Mouse (Mus musculus): ENCODE results near the gene BC024978.

BC024978 gene

GRCm38 (mm10) chr7:27195681-27196611 is at the start of gene BC024978, which contains the start of gene Snrpa:
Gene BC024978, plus strand, starts transcription at chr7:27195781.
Gene Snrpa, minus strand, starts transcription at chr7:27196271.
- DNase-seq: peak; percentile 92 to 95

GRCm38 (mm10) chr7:27153205-27153764 is 42.3 kb upstream of the BC024978 start, which contains the start of gene Cyp2t4:
Gene Cyp2t4, plus strand, starts transcription at chr7:27153714.
- peak in 1 of 2 experiments; percentile 39 for DNase-seq

GRCm38 (mm10) chr7:27156005-27156404 is 39.6 kb upstream of the BC024978 start:
- DNase-seq: no peak

GRCm38 (mm10) chr7:27158171-27158570 is 37.4 kb upstream of the BC024978 start:
- no peak for DNase-seq

GRCm38 (mm10) chr7:27159256-27159655 is 36.3 kb upstream of the BC024978 start:
- DNase-seq: no peak

GRCm38 (mm10) chr7:27159882-27160281 is 35.7 kb upstream of the BC024978 start:
- DNase-seq: peak; percentile 82 to 89

GRCm38 (mm10) chr7:27160921-27161320 is 34.7 kb upstream of the BC024978 start:
- DNase-seq: no peak

GRCm38 (mm10) chr7:27161744-27162143 is 33.8 kb upstream of the BC024978 start:
- DNase-seq: no peak

- no peak for DNase-seq
These were observed 32.7 kb upstream of the BC024978 start for GRCm38 (mm10) chr7:27162780-27163449.

GRCm38 (mm10) chr7:27163450-27163805 is 32.2 kb upstream of the BC024978 start:
- DNase-seq: no peak

- DNase-seq: peak; percentile 51 to 63
These were observed 31.3 kb upstream of the BC024978 start for GRCm38 (mm10) chr7:27164112-27164947.

GRCm38 (mm10) chr7:27165007-27165655 is 30.4 kb upstream of the BC024978 start:
- DNase-seq: peak; percentile 53 to 58

GRCm38 (mm10) chr7:27165696-27166095 is 29.9 kb upstream of the BC024978 start:
- DNase-seq: no peak

- peak; percentile 72 to 81 for DNase-seq
These were observed 29.4 kb upstream of the BC024978 start for GRCm38 (mm10) chr7:27166229-27166613.

- peak; percentile 95 to 97 for DNase-seq
These were observed 28.7 kb upstream of the BC024978 start, which contains the start of gene Egln2 for GRCm38 (mm10) chr7:27166614-27167474. Gene Egln2, minus strand, starts transcription at chr7:27166802.

GRCm38 (mm10) chr7:27167475-27168094 is 28.0 kb upstream of the BC024978 start:
- no peak for DNase-seq

- no peak for DNase-seq
These were observed 27.2 kb upstream of the BC024978 start for GRCm38 (mm10) chr7:27168371-27168770.

- DNase-seq: no peak
These were observed 24.6 kb upstream of the BC024978 start for GRCm38 (mm10) chr7:27170981-27171380.

- no peak for DNase-seq
These were observed 21.1 kb upstream of the BC024978 start for GRCm38 (mm10) chr7:27174496-27174895.

GRCm38 (mm10) chr7:27174896-27175295 is 20.7 kb upstream of the BC024978 start:
- no peak for DNase-seq

Data from cerebellum, postnatal 36 days (tissue).